Mouse (Mus musculus): ENCODE measurements around the gene Lnp1.
"Not testable (repeated sequence)": the region's sequence is repeated elsewhere in the genome, so short reads cannot be mapped to it uniquely, and the experiment has no call there.

Gene Lnp1

GRCm38 (mm10) chr16:56928023-56928422 lies at the start of gene Lnp1:
Lnp1 (minus strand) TSS chr16:56928061.
- no peak for DNase-seq (ENCODE audit: low spot score)

GRCm38 (mm10) chr16:56974646-56975045 lies 46.8 kb upstream of the Lnp1 start:
- no peak for DNase-seq (ENCODE audit: low spot score)

GRCm38 (mm10) chr16:56958311-56958710 lies 30.4 kb upstream of the Lnp1 start:
- not testable (repeated sequence) for DNase-seq (ENCODE audit: low spot score)

GRCm38 (mm10) chr16:56949085-56949484 lies 21.2 kb upstream of the Lnp1 start:
- no peak for DNase-seq (ENCODE audit: low spot score)

GRCm38 (mm10) chr16:56942341-56942740 lies 14.5 kb upstream of the Lnp1 start:
- DNase-seq (ENCODE audit: low spot score), result no peak

GRCm38 (mm10) chr16:56920102-56920657 lies 7.7 kb downstream of the Lnp1 start:
- DNase-seq (ENCODE audit: low spot score), result peak; percentile 29

GRCm38 (mm10) chr16:56917230-56917629 lies 10.6 kb downstream of the Lnp1 start:
- no peak for DNase-seq (ENCODE audit: low spot score)

- no peak for DNase-seq (ENCODE audit: low spot score)
Measured at GRCm38 (mm10) chr16:56908986-56909385, 18.9 kb downstream of the Lnp1 start.

GRCm38 (mm10) chr16:56902206-56902605 lies 25.7 kb downstream of the Lnp1 start:
- not testable (repeated sequence) for DNase-seq (ENCODE audit: low spot score)

- DNase-seq (ENCODE audit: low spot score), result no peak
Measured at GRCm38 (mm10) chr16:56891583-56891982, 36.3 kb downstream of the Lnp1 start.

GRCm38 (mm10) chr16:56886616-56887116 lies 41.2 kb downstream of the Lnp1 start:
- DNase-seq (ENCODE audit: low spot score), result no peak

GRCm38 (mm10) chr16:56885824-56886615 lies 41.8 kb downstream of the Lnp1 start, which contains the start of gene Tmem45a:
Tmem45a (minus strand) TSS chr16:56886166.
- DNase-seq (ENCODE audit: low spot score), result peak; percentile 55

GRCm38 (mm10) chr16:56884811-56885210 lies 43.0 kb downstream of the Lnp1 start:
- no peak for DNase-seq (ENCODE audit: low spot score)

GRCm38 (mm10) chr16:56873410-56873809 lies 54.5 kb downstream of the Lnp1 start:
- DNase-seq (ENCODE audit: low spot score), result no peak

- DNase-seq (ENCODE audit: low spot score), result no peak
Measured at GRCm38 (mm10) chr16:56870458-56870857, 57.4 kb downstream of the Lnp1 start.

- DNase-seq (ENCODE audit: low spot score), result no peak
Measured at GRCm38 (mm10) chr16:56868361-56868760, 59.5 kb downstream of the Lnp1 start.

- DNase-seq (ENCODE audit: low spot score), result no peak
Measured at GRCm38 (mm10) chr16:56867591-56867990, 60.3 kb downstream of the Lnp1 start.
